Comparison of ENCODE assay signal across 21 mouse cellular contexts in genomic region chr3:52703751-52704150, GRCm38 (mm10).
"Had no signal": no experiment of that assay in that cellular context is flagged by ENCODE, and none has a peak within 500 bp of the region (broad histone marks: within the 10 kb centered on the region; RNA-seq: fewer than 3 reads in every experiment).

No protein-coding gene starts in this region.

- DNase-seq: heart, postnatal 10 days; heart, postnatal 14 days; heart, postnatal 36 days; heart, postnatal 4 days; kidney, adult 11 months; kidney, adult 18-20 months; kidney, adult 2 months; kidney, adult 8-10 months; kidney, adult 9 months; kidney, postnatal 10 days; kidney, postnatal 14 days; kidney, postnatal 25 days; kidney, postnatal 36 days; kidney, postnatal 4 days; layer of hippocampus, postnatal 36 days had no signal

- ATAC-seq: hindbrain, embryonic 16.5 days; hindbrain, postnatal 0 days; inflammation-experienced regulatory T-cells, adult 6 months; intestine, embryonic 15.5 days; intestine, embryonic 16.5 days; intestine, postnatal 0 days had no signal
